Mouse (Mus musculus) yolk sac, embryonic 10.5 days (tissue): ENCODE data around the gene Fgfr2.

Source experiments
- DNase-seq: peaks from one replicate; pipeline ENCODE4 v3.0.0-alpha.2; 2017; ENCODE audit warnings: low spot score

The Fgfr2 gene

DNA sequence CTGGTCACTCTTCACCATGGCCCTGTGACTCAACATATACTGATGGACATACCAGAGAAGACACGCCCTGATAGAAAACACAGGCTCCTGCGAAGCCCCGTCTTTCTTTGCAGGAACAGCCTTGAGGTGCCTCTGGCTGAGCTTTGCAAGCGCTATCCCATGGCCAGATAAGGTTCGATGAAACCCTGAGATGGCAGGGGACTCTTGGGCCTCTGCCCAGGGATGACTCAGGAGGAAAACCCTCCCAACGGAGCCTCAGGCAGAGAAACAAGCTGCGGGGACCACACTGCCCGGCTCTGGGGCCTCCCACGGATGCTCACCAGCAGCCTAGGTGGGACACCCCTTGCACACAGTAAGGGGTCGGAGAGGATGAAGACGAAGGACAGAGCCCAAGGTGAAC lies 115.8 kb downstream of the Fgfr2 start:
- no peak for DNase-seq

- DNase-seq = no peak
Measured at GRCm38 (mm10) chr7:133005772-133006171, 117.4 kb downstream of the Fgfr2 start.

- DNase-seq = peak; percentile 32
Measured at GRCm38 (mm10) chr7:133003421-133003820, 119.7 kb downstream of the Fgfr2 start.

DNA sequence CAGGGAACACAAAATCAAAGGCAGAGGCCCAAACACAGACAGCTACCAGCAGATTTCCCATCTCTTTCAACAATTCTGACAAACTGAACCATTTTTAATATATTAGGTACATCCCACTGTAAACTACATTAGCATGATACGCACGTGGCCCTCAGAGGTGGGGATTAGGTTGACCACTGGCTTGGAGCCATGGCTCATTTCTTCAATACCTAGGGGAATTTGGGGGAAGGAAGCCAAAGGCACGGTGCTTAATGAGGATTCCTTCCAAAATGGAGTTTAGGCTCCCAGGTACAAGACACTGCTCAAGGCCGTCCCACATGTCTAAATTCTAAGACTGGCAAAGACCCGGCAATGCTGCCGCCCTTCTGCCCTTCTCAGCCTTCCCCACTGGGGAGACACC lies 120.9 kb downstream of the Fgfr2 start:
- no peak for DNase-seq

GRCm38 (mm10) chr7:133001388-133001787 lies 121.8 kb downstream of the Fgfr2 start:
- no peak for DNase-seq

DNA sequence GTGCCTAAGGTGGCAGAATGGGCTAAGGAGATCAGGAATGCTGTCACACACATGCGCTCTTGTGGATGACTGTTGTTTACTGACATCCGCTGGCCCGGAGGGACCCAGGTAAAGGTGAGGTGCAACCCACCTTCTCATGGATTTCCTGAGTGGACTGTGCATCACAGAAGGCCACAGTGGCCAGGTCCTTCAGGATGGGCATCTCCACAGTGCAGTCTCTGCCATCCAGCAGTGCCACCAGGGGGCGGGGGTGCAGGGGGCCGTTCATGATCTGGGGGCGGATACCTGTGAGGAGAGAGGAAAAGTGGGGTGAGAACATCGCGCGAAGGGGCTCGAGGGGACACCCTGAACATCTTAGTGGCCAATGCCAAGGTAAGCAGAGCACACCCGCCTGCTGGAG lies 124.1 kb downstream of the Fgfr2 start:
- DNase-seq = no peak

GRCm38 (mm10) chr7:132998639-132999038 lies 124.5 kb downstream of the Fgfr2 start:
- DNase-seq = no peak

DNA sequence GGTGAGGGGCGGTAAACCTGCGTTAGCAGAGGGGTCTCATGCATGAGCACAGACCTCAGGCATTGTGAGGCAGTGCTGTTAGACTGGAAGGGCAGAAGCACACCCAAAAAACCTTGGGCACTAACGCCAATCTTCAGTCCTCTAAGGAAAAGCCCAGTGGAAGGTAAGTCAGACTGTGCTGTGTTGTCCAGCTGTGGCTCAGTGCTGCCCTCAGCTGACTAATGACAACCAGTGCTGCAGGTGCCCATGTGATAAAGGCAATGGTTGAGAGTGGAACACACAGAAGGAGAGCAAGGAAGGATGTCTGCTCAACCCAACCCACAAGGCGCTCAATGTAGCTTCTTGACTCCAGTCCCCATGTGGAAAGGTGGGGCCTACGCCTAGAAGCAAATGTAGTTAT lies 126.8 kb downstream of the Fgfr2 start:
- DNase-seq = no peak

- DNase-seq = no peak
Measured at GRCm38 (mm10) chr7:132994628-132995191, 128.4 kb downstream of the Fgfr2 start.

DNA sequence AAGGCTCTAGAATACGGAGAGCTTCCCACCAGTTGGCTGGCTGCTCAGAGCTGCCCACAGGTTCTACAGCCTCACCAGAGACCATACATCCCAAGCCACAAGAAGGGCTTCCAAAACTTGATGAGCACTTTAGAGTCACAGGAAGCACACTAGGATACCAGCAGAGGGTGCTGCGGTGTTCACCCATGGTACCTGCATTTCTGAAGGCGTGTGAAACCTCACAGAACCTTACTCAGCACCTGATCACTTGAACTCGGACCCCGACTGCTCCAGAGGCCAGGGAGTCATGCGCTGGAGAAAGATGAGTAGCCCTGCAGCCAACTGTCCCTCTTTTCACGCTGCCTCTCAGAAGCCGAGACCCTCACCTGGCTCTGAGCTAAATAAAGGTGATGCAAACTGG lies 129.0 kb downstream of the Fgfr2 start:
- DNase-seq = no peak

GRCm38 (mm10) chr7:132992967-132993615 lies 130.1 kb downstream of the Fgfr2 start:
- no peak for DNase-seq

- DNase-seq = no peak
Measured at GRCm38 (mm10) chr7:132991240-132991900, 131.8 kb downstream of the Fgfr2 start.

DNA sequence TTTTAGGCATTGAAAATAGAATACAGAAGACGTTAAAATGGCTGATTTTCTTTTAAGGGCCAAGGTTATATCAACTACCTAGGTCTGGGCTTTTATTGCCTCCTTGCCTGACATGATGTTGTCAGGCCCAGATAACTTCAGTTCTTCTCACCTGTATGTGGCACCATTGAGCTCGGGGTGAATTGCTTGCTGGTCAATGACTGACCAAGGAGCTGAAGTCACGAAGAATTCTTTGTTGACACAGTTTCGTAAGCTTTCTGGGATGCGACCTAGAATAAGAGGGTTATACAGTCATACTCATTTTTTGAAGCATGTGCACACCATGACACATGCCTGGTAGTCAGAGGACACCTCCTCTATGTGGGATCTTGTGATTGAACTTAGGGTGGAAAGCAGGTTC lies 133.3 kb downstream of the Fgfr2 start:
- peak; percentile 40 for DNase-seq

- no peak for DNase-seq
Measured at GRCm38 (mm10) chr7:132982639-132983038, 140.5 kb downstream of the Fgfr2 start.

GRCm38 (mm10) chr7:132977981-132978380 lies 145.2 kb downstream of the Fgfr2 start:
- no peak for DNase-seq

GRCm38 (mm10) chr7:132976079-132976478 lies 147.1 kb downstream of the Fgfr2 start:
- DNase-seq = no peak

- no peak for DNase-seq
Measured at GRCm38 (mm10) chr7:132972079-132972478, 151.1 kb downstream of the Fgfr2 start.

DNA sequence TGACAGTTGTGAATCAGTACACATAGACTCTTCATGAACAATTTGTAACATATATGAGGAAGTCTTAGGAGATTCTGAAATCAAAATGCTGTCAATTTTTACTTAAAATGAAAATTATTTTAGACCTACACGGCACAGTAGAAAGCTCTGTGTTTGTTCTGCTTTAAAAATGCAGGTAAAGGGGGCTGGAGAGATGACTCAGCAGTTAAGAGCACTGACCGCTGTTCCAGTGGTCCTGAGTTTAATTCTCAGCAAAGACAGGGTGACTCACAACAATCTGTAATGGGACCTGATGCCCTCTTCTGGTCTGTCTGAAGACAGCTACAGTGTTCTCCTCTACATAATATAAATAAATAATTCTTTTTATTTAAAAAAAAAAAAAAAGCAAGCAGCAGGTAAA lies 157.4 kb downstream of the Fgfr2 start:
- no peak for DNase-seq

- DNase-seq = no peak
Measured at GRCm38 (mm10) chr7:132964395-132964794, 158.8 kb downstream of the Fgfr2 start.

DNA sequence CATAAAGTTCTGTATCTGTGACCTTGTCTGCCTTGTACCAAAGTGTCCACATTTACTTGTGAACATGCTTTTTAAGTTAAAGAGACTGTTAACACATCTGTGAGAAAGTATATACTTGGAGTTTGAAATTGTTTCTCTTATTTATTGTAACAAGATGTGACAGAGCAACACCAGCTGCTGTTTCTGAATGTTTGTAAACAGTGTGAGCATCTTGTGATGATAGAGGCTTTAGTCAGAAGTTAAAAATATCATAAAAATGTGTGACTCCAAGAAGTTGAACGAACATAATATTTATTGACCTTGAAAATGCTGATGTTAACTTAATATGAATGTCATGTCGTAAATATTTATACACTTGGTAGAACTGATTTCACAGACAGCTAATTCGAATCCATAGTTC lies 172.5 kb downstream of the Fgfr2 start:
- no peak for DNase-seq

DNA sequence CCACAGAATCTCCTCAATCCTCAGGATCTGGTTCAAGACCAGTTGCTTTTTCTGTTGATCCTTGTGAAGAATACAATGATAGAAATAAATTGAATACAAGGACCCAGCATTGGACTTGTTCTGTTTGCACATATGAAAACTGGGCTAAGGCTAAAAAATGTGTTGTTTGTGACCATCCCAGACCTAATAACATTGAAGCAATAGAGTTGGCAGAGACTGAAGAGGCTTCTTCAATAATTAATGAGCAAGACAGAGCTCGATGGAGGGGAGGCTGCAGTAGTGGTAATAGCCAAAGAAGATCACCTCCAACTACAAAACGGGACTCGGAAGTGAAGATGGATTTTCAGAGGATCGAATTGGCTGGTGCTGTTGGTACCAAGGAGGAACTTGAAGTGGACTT lies 173.2 kb downstream of the Fgfr2 start:
- DNase-seq = no peak

DNA sequence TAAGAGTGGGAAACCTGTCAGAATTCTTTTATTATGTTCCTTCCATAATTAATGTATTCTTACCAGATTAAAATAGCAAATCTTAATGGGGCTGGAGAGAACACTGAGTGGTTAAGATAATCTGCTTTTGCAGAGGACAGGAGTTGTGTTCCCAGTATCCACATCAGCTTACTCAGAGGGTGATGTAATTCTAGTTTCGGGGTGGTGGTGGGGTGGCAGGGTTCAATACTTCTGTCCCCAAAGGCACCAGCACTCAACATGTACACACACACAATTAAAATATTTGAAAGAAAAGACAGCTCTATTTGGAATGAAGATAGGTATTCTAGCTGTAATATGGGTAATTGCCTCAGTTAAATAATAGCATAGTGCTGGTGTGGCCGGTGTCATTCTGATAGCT lies 182.6 kb downstream of the Fgfr2 start:
- no peak for DNase-seq

- no peak for DNase-seq
Measured at GRCm38 (mm10) chr7:132939118-132939517, 184.0 kb downstream of the Fgfr2 start.

GRCm38 (mm10) chr7:132934743-132935142 lies 188.4 kb downstream of the Fgfr2 start:
- no peak for DNase-seq
